Mouse (Mus musculus) forebrain, embryonic 14.5 days (tissue): ENCODE data around the gene Kdelc2. TPM values are rescaled to one million over a fixed set of nuclear protein-coding genes. Genes with fewer than 3 reads are reported as not detected.

Experiments
- ATAC-seq: fragments of 200-750 bp; cut with Nextera tagmentation; 2 replicates; pipeline ENCODE4 v1.8.0; 2017; ENCODE audit warnings: mild to moderate bottlenecking, moderate library complexity
- DNase-seq: peaks from one replicate; pipeline ENCODE4 v3.0.0-alpha.2; 2015; ENCODE audit warnings: low spot score
- H3K27ac ChIP-seq: fragments of 300-500 bp; sonication (generic); 2 replicates; pipeline ENCODE4 v1.5.1; 2014; ENCODE audit warnings: low read depth, mild to moderate bottlenecking, control low read depth, low read length, moderate library complexity
- H3K27me3 ChIP-seq: fragments of 300-500 bp; sonication (generic); replicated peaks from 2 replicates; pipeline ENCODE4 v1.6.1; 2014; ENCODE audit warnings: low read length, control low read depth, mixed read lengths; ENCODE audit not compliant: control insufficient read depth, insufficient read depth
- H3K36me3 ChIP-seq: fragments of 300-500 bp; sonication (generic); 2 replicates; pipeline ENCODE4 v1.6.1; 2014; ENCODE audit warnings: low read length, control low read depth; ENCODE audit not compliant: control insufficient read depth, insufficient read depth
- H3K4me1 ChIP-seq: fragments of 300-500 bp; sonication (generic); 2 replicates; pipeline ENCODE4 v1.6.1; 2014; ENCODE audit warnings: antibody characterized with exemption, low read length, control low read depth; ENCODE audit not compliant: control insufficient read depth, insufficient read depth
- H3K4me2 ChIP-seq: fragments of 300-500 bp; sonication (generic); 2 replicates; pipeline ENCODE4 v1.6.1; 2014; ENCODE audit warnings: mild to moderate bottlenecking, control low read depth, low read length
- H3K4me3 ChIP-seq: fragments of 300-500 bp; sonication (generic); 2 replicates; pipeline ENCODE4 v1.5.1; 2014; ENCODE audit warnings: low read depth, low read length, control low read depth
- H3K9ac ChIP-seq: fragments of 300-500 bp; sonication (generic); 2 replicates; pipeline ENCODE4 v1.6.1; 2014; ENCODE audit warnings: mild to moderate bottlenecking, low read length, control low read depth, moderate library complexity
- H3K9me3 ChIP-seq: fragments of 300-500 bp; sonication (generic); replicated peaks from 2 replicates; pipeline ENCODE4 v1.6.1; 2016; ENCODE audit warnings: low read length, control low read depth, mixed read lengths; ENCODE audit not compliant: control insufficient read depth
- WGBS: fragments of 180-500 bp; shearing (Covaris S2); extraction: QIAGEN DNeasy Blood & Tissue Kit; methylation state at CpG from one replicate; pipeline ENCODE4 v1.1.7; 2014; 5-methylcytosine and 5-hydroxymethylcytosine counted together
- polyA plus RNA-seq: library from polyadenylated mRNA; unstranded; fragments of >200 nt; fragmentation: Nextera tagmentation; extraction: Ambion mirVana; gene quantifications from 2 replicates; pipeline ENCODE4 v1.2.1, GENCODE M21; 2014

Kdelc2 gene
- 3.3 and 5.1 TPM in 2 replicates for polyA plus RNA-seq

GRCm38 (mm10) chr9:53383951-53384866 is at the start of gene Kdelc2:
Gene Kdelc2, plus strand, starts transcription at chr9:53384025.
- Histone ChIP-seq H3K4me2 (peak within 1 kb of the TSS; percentile 97), H3K36me3 (no peaks in the 10 kb centered on the region), H3K27me3 (no peaks in the 10 kb centered on the region), H3K27ac (peak within 1 kb of the TSS; percentile 75), H3K4me3 (peak within 1 kb of the TSS; percentile 64), H3K4me1 (peaks cover 2% of the 10 kb centered on the region; the same call in 1 of the 2 replicates), H3K9ac (peak within 1 kb of the TSS; percentile 77), H3K9me3 (no peaks in the 10 kb centered on the region)
- ATAC-seq (peak; percentile 96), DNase-seq (peak; percentile 94)
- WGBS = under 1% methylated on average over 67 of the region's 75 CpGs

- ATAC-seq = no peak
- Histone ChIP-seq H3K27me3 (no peaks in the 10 kb centered on the region), H3K9ac (no peak overlapping the region), H3K27ac (no peak overlapping the region), H3K4me2 (no peak overlapping the region), H3K4me1 (no peaks in the 10 kb centered on the region), H3K9me3 (peaks cover 5% of the 10 kb centered on the region; the same call in 1 of the 2 replicates), H3K4me3 (no peak overlapping the region), H3K36me3 (no peaks in the 10 kb centered on the region)
- DNase-seq = no peak
- WGBS = 86% methylated on average over 3 of the region's 3 CpGs
Observed at GRCm38 (mm10) chr9:53335131-53335530, 48.7 kb upstream of the Kdelc2 start.

- 86% methylated on average over 7 of the region's 7 CpGs for WGBS
Observed at GRCm38 (mm10) chr9:53339603-53340002, 44.2 kb upstream of the Kdelc2 start.

GRCm38 (mm10) chr9:53340328-53340916 is 43.4 kb upstream of the Kdelc2 start:
- Histone ChIP-seq H3K4me1 (peaks cover 7% of the 10 kb centered on the region), H3K9me3 (no peaks in the 10 kb centered on the region), H3K4me2 (peak overlapping the region; percentile 61), H3K9ac (peak overlapping the region; percentile 50; the same call in 1 of the 2 replicates), H3K27me3 (0 out of 2 replicates have a peak, but pooled peaks cover 5% of the 10 kb centered on the region), H3K36me3 (no peaks in the 10 kb centered on the region), H3K4me3 (peak overlapping the region; percentile 29), H3K27ac (no peak overlapping the region)
- ATAC-seq = no peak
- DNase-seq = peak; percentile 1
- 47% methylated on average over 17 of the region's 17 CpGs for WGBS

More at GRCm38 (mm10) chr9:53339603-53340002, 44.2 kb upstream of the Kdelc2 start:
- no peaks in the 10 kb centered on the region for H3K36me3 ChIP-seq
- no peaks in the 10 kb centered on the region for H3K9me3 ChIP-seq
- ATAC-seq = no peak
- peaks cover 7% of the 10 kb centered on the region for H3K4me1 ChIP-seq
- H3K9ac ChIP-seq = no peak overlapping the region
- H3K4me2 ChIP-seq = no peak overlapping the region
- H3K27ac ChIP-seq = no peak overlapping the region
- no peak for DNase-seq
- 0 out of 2 replicates have a peak, but pooled peaks cover 5% of the 10 kb centered on the region for H3K27me3 ChIP-seq
- H3K4me3 ChIP-seq = no peak overlapping the region

GRCm38 (mm10) chr9:53340969-53341368 is 42.9 kb upstream of the Kdelc2 start:
- Histone ChIP-seq H3K27me3 (0 out of 2 replicates have a peak, but pooled peaks cover 5% of the 10 kb centered on the region), H3K4me1 (peaks cover 7% of the 10 kb centered on the region), H3K4me2 (peak overlapping the region; percentile 61), H3K36me3 (no peaks in the 10 kb centered on the region), H3K27ac (no peak overlapping the region), H3K9me3 (no peaks in the 10 kb centered on the region), H3K9ac (peak overlapping the region; percentile 50; the same call in 1 of the 2 replicates), H3K4me3 (peak overlapping the region; percentile 29)
- ATAC-seq (peak; percentile 34; the same call in 1 of the 2 replicates), DNase-seq (peak; percentile 43)
- WGBS = 8% methylated on average over 14 of the region's 14 CpGs

GRCm38 (mm10) chr9:53341981-53342380 is 41.8 kb upstream of the Kdelc2 start:
- Histone ChIP-seq H3K4me3 (no peak overlapping the region), H3K27me3 (0 out of 2 replicates have a peak, but pooled peaks cover 5% of the 10 kb centered on the region), H3K27ac (no peak overlapping the region), H3K9me3 (no peaks in the 10 kb centered on the region), H3K4me2 (no peak overlapping the region), H3K36me3 (no peaks in the 10 kb centered on the region), H3K9ac (no peak overlapping the region), H3K4me1 (peaks cover 7% of the 10 kb centered on the region)
- DNase-seq = no peak
- no peak for ATAC-seq
- WGBS = 90% methylated on average over 3 of the region's 3 CpGs

GRCm38 (mm10) chr9:53344646-53345432 is 39.0 kb upstream of the Kdelc2 start:
- WGBS = 91% methylated on average over 9 of the region's 9 CpGs
- H3K27me3 ChIP-seq = 0 out of 2 replicates have a peak, but pooled peaks cover 5% of the 10 kb centered on the region

GRCm38 (mm10) chr9:53345728-53346127 is 38.1 kb upstream of the Kdelc2 start:
- 49% methylated on average over 3 of the region's 3 CpGs for WGBS
- ATAC-seq (no peak), DNase-seq (no peak)

More at GRCm38 (mm10) chr9:53344646-53345432, 39.0 kb upstream of the Kdelc2 start:
- no peak overlapping the region for H3K4me2 ChIP-seq
- H3K36me3 ChIP-seq = no peaks in the 10 kb centered on the region
- H3K4me3 ChIP-seq = no peak overlapping the region
- DNase-seq (no peak), ATAC-seq (no peak)
- H3K27ac ChIP-seq = no peak overlapping the region
- peaks cover 7% of the 10 kb centered on the region for H3K4me1 ChIP-seq
- H3K9me3 ChIP-seq = no peaks in the 10 kb centered on the region
- no peak overlapping the region for H3K9ac ChIP-seq

More at GRCm38 (mm10) chr9:53345728-53346127, 38.1 kb upstream of the Kdelc2 start:
- no peaks in the 10 kb centered on the region for H3K36me3 ChIP-seq
- H3K9me3 ChIP-seq = no peaks in the 10 kb centered on the region
- no peak overlapping the region for H3K9ac ChIP-seq
- 0 out of 2 replicates have a peak, but pooled peaks cover 5% of the 10 kb centered on the region for H3K27me3 ChIP-seq
- H3K4me3 ChIP-seq = no peak overlapping the region
- no peak overlapping the region for H3K27ac ChIP-seq
- H3K4me2 ChIP-seq = no peak overlapping the region
- peaks cover 4% of the 10 kb centered on the region for H3K4me1 ChIP-seq
